In the genomic region with DNA sequence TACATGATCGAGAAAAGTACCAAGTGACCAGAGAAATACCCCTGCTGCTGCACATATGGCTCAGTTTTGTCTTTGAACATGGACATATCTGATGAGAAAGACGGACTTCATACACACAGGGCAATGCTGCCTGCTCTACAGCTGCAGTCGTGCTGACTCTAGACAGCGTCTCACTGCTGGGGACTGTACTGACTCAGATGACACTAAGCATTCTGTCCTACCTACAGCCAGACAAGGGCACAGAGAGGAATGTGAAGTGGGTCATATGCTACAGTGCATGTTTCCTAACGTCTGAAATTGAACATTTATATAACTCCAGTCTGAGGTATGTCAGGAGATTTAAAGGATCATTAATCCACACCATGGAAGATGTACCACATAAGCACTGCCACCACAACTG, we compare ENCODE assay signal across 20 mouse cellular contexts. TPM values are rescaled to one million over a fixed set of nuclear protein-coding genes. Genes with fewer than 3 reads are reported as not detected.
DNase-seq lines count a peak whose midpoint lies in the region; ATAC-seq lines count a peak whose summit lies in the region.
"Had no signal": no experiment of that assay in that cellular context is flagged by ENCODE, and none has a peak within 500 bp of the region (broad histone marks: within the 10 kb centered on the region; RNA-seq: fewer than 3 reads in every experiment).

No protein-coding gene starts in this region.

- peak overlapping the region; percentile 55 to 66; a peak in 3 of 4 replicates for H3K27ac ChIP-seq in heart, embryonic 14.5 days (replicated peaks in 1 of 2; ENCODE audit: control insufficient read depth in 1 of 2, insufficient read depth in 1 of 2, low read depth in 2 of 2, low read length in 2 of 2)
- peak overlapping the region; percentile 33; the same call in 1 of the 2 replicates for H3K27ac ChIP-seq in heart, embryonic 16.5 days (ENCODE audit: low read length)
- H3K27ac ChIP-seq in midbrain, embryonic 11.5 days (ENCODE audit: low read depth, low read length): no peak overlapping the region
- no peak overlapping the region for H3K27ac ChIP-seq in midbrain, embryonic 10.5 days (replicated peaks)
- no peak overlapping the region for H3K27ac ChIP-seq in liver, embryonic 11.5 days (ENCODE audit: low read depth, low read length)
- H3K27ac ChIP-seq: embryonic facial prominence, embryonic 10.5 days; embryonic facial prominence, embryonic 12.5 days; forebrain, embryonic 13.5 days; forebrain, embryonic 15.5 days had no signal

- no peak overlapping the region for H3K9ac ChIP-seq in heart, embryonic 14.5 days (ENCODE audit: low read length)
- no peak overlapping the region for H3K9ac ChIP-seq in heart, embryonic 16.5 days (ENCODE audit: low read length)
- no peak overlapping the region for H3K9ac ChIP-seq in midbrain, embryonic 11.5 days (ENCODE audit: low read length)
- H3K9ac ChIP-seq in liver, embryonic 11.5 days (ENCODE audit: low read depth, low read length): no peak overlapping the region
- H3K9ac ChIP-seq: embryonic facial prominence, embryonic 12.5 days; forebrain, embryonic 13.5 days; forebrain, embryonic 15.5 days had no signal

- no peak for DNase-seq in heart, postnatal 25 days (ENCODE audit: low spot score)
- DNase-seq in heart, postnatal 36 days: no peak
- DNase-seq in midbrain, embryonic 11.5 days (ENCODE audit: low spot score, missing footprints): peak; percentile 44
- DNase-seq in midbrain, embryonic 10.5 days (ENCODE audit: low spot score): no peak
- no peak for DNase-seq in liver, embryonic 11.5 days (ENCODE audit: low spot score)
- DNase-seq: adrenal gland, adult 2 months; adrenal gland, postnatal 10 days; adrenal gland, postnatal 25 days; cerebellum, adult 11-12 months; cerebellum, adult 2 months; cerebellum, adult 9-10 months; cerebellum, postnatal 10 days; cerebellum, postnatal 25 days had no signal

- intact Hi-C loops in heart, postnatal 25 days (cut with DNase I): no loop called here
- intact Hi-C loops in heart, postnatal 36 days (cut with DNase I): no loop called here

- ATAC-seq in heart, embryonic 14.5 days (ENCODE audit: insufficient number of reproducible peaks, insufficient read depth, low FRiP score, low read depth): peak; percentile 72; the same call in 1 of the 2 replicates
- peak; percentile 85 for ATAC-seq in heart, embryonic 16.5 days (replicated peaks; ENCODE audit: extremely low read depth, insufficient read depth, low FRiP score)
- ATAC-seq in midbrain, embryonic 11.5 days (ENCODE audit: low FRiP score): no peak
- ATAC-seq in liver, embryonic 11.5 days (replicated peaks; ENCODE audit: low FRiP score): no peak
- ATAC-seq: forebrain, embryonic 13.5 days; forebrain, embryonic 15.5 days had no signal

- 51% methylated on average over 5 of the region's 5 CpGs for WGBS in heart, embryonic 14.5 days
- 57% methylated on average over 5 of the region's 5 CpGs for WGBS in heart, embryonic 16.5 days
- 86% methylated on average over 5 of the region's 5 CpGs for WGBS in midbrain, embryonic 11.5 days
- 88% methylated on average over 5 of the region's 5 CpGs for whole genome bisulfite sequencing in midbrain, embryonic 10.5 days
- WGBS in liver, embryonic 11.5 days: 86% methylated on average over 5 of the region's 5 CpGs

- H3K4me1 ChIP-seq in heart, embryonic 14.5 days (ENCODE audit: control insufficient read depth in 2 of 2, insufficient read depth in 2 of 2, low read length in 2 of 2): peaks cover 0 to 2% of the 10 kb centered on the region in 2 experiments; a peak in 1 of 4 replicates
- no peaks in the 10 kb centered on the region for H3K4me1 ChIP-seq in heart, embryonic 16.5 days (ENCODE audit: control insufficient read depth, insufficient read depth, low read length)
- H3K4me1 ChIP-seq in midbrain, embryonic 11.5 days (ENCODE audit: control insufficient read depth, insufficient read depth, low read length): no peaks in the 10 kb centered on the region
- no peaks in the 10 kb centered on the region for H3K4me1 ChIP-seq in midbrain, embryonic 10.5 days
- H3K4me1 ChIP-seq in liver, embryonic 11.5 days (replicated peaks; ENCODE audit: control insufficient read depth, insufficient read depth, low read length): no peaks in the 10 kb centered on the region
- H3K4me1 ChIP-seq: embryonic facial prominence, embryonic 10.5 days; embryonic facial prominence, embryonic 12.5 days; forebrain, embryonic 13.5 days; forebrain, embryonic 15.5 days had no signal

- H3K4me3 ChIP-seq in heart, embryonic 14.5 days (ENCODE audit: control insufficient read depth in 1 of 2, insufficient read depth in 1 of 2, low read depth in 1 of 2, low read length in 2 of 2): no peak overlapping the region
- H3K4me3 ChIP-seq in heart, embryonic 16.5 days (ENCODE audit: low read length): no peak overlapping the region
- H3K4me3 ChIP-seq in midbrain, embryonic 11.5 days (ENCODE audit: low read depth, low read length): no peak overlapping the region
- no peak overlapping the region for H3K4me3 ChIP-seq in midbrain, embryonic 10.5 days
- no peak overlapping the region for H3K4me3 ChIP-seq in liver, embryonic 11.5 days (ENCODE audit: low read depth, low read length)
- H3K4me3 ChIP-seq: embryonic facial prominence, embryonic 10.5 days; embryonic facial prominence, embryonic 12.5 days; forebrain, embryonic 13.5 days; forebrain, embryonic 15.5 days had no signal

- peaks cover 52% of the 10 kb centered on the region for H3K36me3 ChIP-seq in heart, embryonic 14.5 days (ENCODE audit: control insufficient read depth, insufficient read depth, low read length)
- peaks cover 23% of the 10 kb centered on the region for H3K36me3 ChIP-seq in heart, embryonic 16.5 days (ENCODE audit: control insufficient read depth, insufficient read depth)
- 0 out of 2 replicates have a peak, but pooled peaks cover 5% of the 10 kb centered on the region for H3K36me3 ChIP-seq in midbrain, embryonic 11.5 days (ENCODE audit: control insufficient read depth, insufficient read depth, low read length)
- H3K36me3 ChIP-seq in midbrain, embryonic 10.5 days: peaks cover 63% of the 10 kb centered on the region
- H3K36me3 ChIP-seq in liver, embryonic 11.5 days (ENCODE audit: control insufficient read depth, insufficient read depth, low read length): peaks cover 6% of the 10 kb centered on the region; the same call in 1 of the 2 replicates

- no peaks in the 10 kb centered on the region for H3K9me3 ChIP-seq in heart, embryonic 14.5 days (ENCODE audit: control insufficient read depth, low read length)
- H3K9me3 ChIP-seq in heart, embryonic 16.5 days (replicated peaks; ENCODE audit: control insufficient read depth, low read length): no peaks in the 10 kb centered on the region
- H3K9me3 ChIP-seq in midbrain, embryonic 11.5 days (ENCODE audit: control insufficient read depth, low read length): no peaks in the 10 kb centered on the region
- no peaks in the 10 kb centered on the region for H3K9me3 ChIP-seq in midbrain, embryonic 10.5 days (replicated peaks)
- no peaks in the 10 kb centered on the region for H3K9me3 ChIP-seq in liver, embryonic 11.5 days (ENCODE audit: control insufficient read depth, low read length)
- H3K9me3 ChIP-seq: embryonic facial prominence, embryonic 10.5 days; embryonic facial prominence, embryonic 12.5 days; forebrain, embryonic 13.5 days; forebrain, embryonic 15.5 days had no signal

- no peak overlapping the region for H3K4me2 ChIP-seq in heart, embryonic 14.5 days (ENCODE audit: low read length)
- no peak overlapping the region for H3K4me2 ChIP-seq in heart, embryonic 16.5 days (ENCODE audit: low read depth, low read length)
- H3K4me2 ChIP-seq in midbrain, embryonic 11.5 days: no peak overlapping the region
- H3K4me2 ChIP-seq in liver, embryonic 11.5 days: no peak overlapping the region
- H3K4me2 ChIP-seq: embryonic facial prominence, embryonic 12.5 days; forebrain, embryonic 13.5 days; forebrain, embryonic 15.5 days had no signal

- H3K27me3 ChIP-seq in heart, embryonic 14.5 days (ENCODE audit: control insufficient read depth, insufficient read depth, low read length): no peaks in the 10 kb centered on the region
- no peaks in the 10 kb centered on the region for H3K27me3 ChIP-seq in heart, embryonic 16.5 days (ENCODE audit: control insufficient read depth, insufficient read depth, low read length)
- no peaks in the 10 kb centered on the region for H3K27me3 ChIP-seq in midbrain, embryonic 11.5 days (ENCODE audit: control insufficient read depth, insufficient read depth, low read length)
- H3K27me3 ChIP-seq in midbrain, embryonic 10.5 days (ENCODE audit: low read depth, poor library complexity, severe bottlenecking): no peaks in the 10 kb centered on the region
- H3K27me3 ChIP-seq in liver, embryonic 11.5 days (replicated peaks; ENCODE audit: control insufficient read depth, insufficient read depth, low read length): no peaks in the 10 kb centered on the region
- H3K27me3 ChIP-seq: embryonic facial prominence, embryonic 12.5 days; forebrain, embryonic 13.5 days; forebrain, embryonic 15.5 days had no signal

RNA-seq across cellular contexts. Expression of gene Corin, which starts 9.5 kb away (rescaled TPM):
- polyA plus RNA-seq in heart, embryonic 14.5 days (2014; fragmentation: Nextera tagmentation; extraction: Ambion mirVana): 49.0 and 49.6 TPM in 2 replicates
- 100 to 1,000 TPM; 116 to 139 TPM for total RNA-seq in heart, postnatal 25 days (2021)
- polyA plus RNA-seq in heart, embryonic 16.5 days (2015; fragmentation: Nextera tagmentation; extraction: Ambion mirVana): 46.0 and 53.0 TPM in 2 replicates
- total RNA-seq in heart, postnatal 36 days (2021): 100 to 1,000 TPM; 147 to 164 TPM
- polyA plus RNA-seq in midbrain, embryonic 11.5 days (2014; fragmentation: Nextera tagmentation; extraction: Ambion mirVana): 7.8 and 9.0 TPM in 2 replicates
- polyA plus RNA-seq in midbrain, embryonic 10.5 days (2016; fragmentation: Nextera tagmentation; extraction: Ambion mirVana): 5.0 and 5.7 TPM in 2 replicates
- polyA plus RNA-seq in liver, embryonic 11.5 days (2014; fragmentation: Nextera tagmentation; extraction: Ambion mirVana): 2.7 and 3.1 TPM in 2 replicates
- total RNA-seq: adrenal gland, adult 2 months; adrenal gland, postnatal 25 days; MEL had no signal

RNA-seq across cellular contexts. Expression of gene Nfxl1, which starts 45.7 kb away (rescaled TPM):
- polyA plus RNA-seq in heart, embryonic 14.5 days (2014; fragmentation: Nextera tagmentation; extraction: Ambion mirVana): 14.2 and 14.3 TPM in 2 replicates
- 1 to 10 TPM; 5.2 to 5.9 TPM for total RNA-seq in heart, postnatal 25 days (2021)
- polyA plus RNA-seq in heart, embryonic 16.5 days (2015; fragmentation: Nextera tagmentation; extraction: Ambion mirVana): 7.3 and 8.3 TPM in 2 replicates
- 1 to 10 TPM; 4.7 to 6.9 TPM for total RNA-seq in heart, postnatal 36 days (2021)
- 27.3 and 27.4 TPM in 2 replicates for polyA plus RNA-seq in midbrain, embryonic 11.5 days (2014; fragmentation: Nextera tagmentation; extraction: Ambion mirVana)
- polyA plus RNA-seq in midbrain, embryonic 10.5 days (2016; fragmentation: Nextera tagmentation; extraction: Ambion mirVana): 17.8 and 20.4 TPM in 2 replicates
- polyA plus RNA-seq in liver, embryonic 11.5 days (2014; fragmentation: Nextera tagmentation; extraction: Ambion mirVana): 14.7 and 15.4 TPM in 2 replicates

Comparison
In these comparisons a context has a peak if more than half of its experiments do, and no peak if none do; other contexts are left out.
1. ATAC-seq: peak in heart, embryonic 14.5 days (single experiment) and heart, embryonic 16.5 days (single experiment); none in midbrain, embryonic 11.5 days (single experiment) and liver, embryonic 11.5 days (single experiment).
2. H3K27ac ChIP-seq: peak in heart, embryonic 14.5 days (2 of 2) and heart, embryonic 16.5 days (single experiment); none in midbrain, embryonic 11.5 days (single experiment), midbrain, embryonic 10.5 days (single experiment) and liver, embryonic 11.5 days (single experiment).